Mouse (Mus musculus) kidney, adult 9 months (tissue): ENCODE data around the gene Btg4.
A peak's percentile ranks its signal among the peaks of the same experiment; 100 is the strongest.

Experiments
- DNase-seq: peaks from one replicate; pipeline ENCODE4 v3.0.0; 2022

Gene Btg4

DNA sequence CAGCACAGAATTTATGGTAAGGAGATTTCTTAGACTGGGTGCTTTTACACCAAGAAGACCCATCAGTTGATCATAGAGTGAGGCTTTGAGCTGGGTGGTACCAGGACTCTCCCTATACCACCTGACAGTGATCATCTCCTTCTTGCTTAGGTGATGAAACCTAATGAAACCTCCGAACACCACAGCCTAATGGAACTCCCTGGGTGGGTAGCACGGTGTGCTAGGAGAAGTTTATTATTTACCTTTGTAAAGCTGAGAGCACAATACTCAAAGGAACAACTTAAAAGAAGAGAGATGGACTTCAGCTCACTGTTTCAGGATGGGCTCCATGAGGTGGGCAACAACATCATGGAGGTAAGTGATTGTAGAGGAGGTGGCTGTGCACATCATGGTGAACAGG is at the start of gene Btg4:
TSS of gene Btg4 (plus strand) at position 301 of the 400 bp plus-strand sequence.
- no peak for DNase-seq

DNA sequence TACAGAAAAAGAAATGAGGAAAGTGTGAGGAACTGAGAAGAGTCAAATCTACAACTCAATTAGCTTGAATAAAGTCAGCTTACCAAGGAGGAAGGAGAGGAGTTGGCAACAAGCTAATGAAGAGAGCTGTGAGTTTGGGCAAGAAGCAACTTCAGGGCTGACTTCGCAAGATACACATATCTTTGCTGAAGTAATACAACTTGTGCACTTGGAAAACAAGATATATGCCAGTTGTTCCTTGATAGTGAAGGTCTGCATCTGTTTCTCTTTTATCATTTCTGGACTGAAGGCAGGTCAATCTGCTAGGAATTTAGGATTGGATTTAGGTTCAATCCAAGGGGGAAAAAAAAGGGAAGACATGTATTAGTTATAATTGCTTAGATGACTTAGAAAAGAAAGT is 47.1 kb upstream of the Btg4 start:
- no peak for DNase-seq

DNA sequence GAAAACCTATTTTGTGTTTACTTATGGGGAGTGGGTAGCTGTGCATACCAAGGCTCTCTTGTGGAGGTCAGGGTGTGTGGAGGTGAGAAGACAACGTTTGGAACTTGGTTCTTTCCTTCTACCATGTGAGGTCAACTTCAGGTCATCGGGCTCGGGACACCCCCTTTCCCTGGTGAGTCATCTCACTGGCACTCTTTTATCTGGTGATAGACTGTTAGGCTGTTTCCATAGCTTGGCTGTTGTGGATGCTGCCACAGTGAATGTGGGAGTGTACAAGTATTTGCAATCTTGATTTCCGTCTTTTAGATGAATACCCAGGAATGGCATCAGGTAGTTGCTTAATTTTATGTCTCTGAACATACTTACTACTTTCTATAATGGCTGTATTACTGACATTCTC is 45.0 kb upstream of the Btg4 start:
- no peak for DNase-seq

DNA sequence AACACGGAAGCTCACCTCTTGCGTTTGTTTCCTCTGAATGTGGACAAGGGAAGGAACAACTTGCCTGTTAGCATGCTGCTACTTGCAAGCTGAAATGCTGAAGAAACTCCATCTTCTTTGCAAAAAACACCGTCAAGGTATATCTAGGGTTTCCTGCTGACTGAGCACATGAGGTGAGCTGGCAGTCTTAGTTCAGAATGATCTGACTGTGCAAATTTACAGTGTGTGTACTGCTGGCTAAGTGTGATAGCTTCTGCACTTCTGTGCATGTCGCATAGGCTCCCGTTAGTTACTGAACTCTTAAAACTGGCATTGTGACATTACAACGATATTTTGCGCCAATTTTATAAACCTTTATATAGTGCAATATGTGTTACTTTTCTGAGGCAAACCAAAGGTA is 41.0 kb upstream of the Btg4 start:
- DNase-seq: no peak

DNA sequence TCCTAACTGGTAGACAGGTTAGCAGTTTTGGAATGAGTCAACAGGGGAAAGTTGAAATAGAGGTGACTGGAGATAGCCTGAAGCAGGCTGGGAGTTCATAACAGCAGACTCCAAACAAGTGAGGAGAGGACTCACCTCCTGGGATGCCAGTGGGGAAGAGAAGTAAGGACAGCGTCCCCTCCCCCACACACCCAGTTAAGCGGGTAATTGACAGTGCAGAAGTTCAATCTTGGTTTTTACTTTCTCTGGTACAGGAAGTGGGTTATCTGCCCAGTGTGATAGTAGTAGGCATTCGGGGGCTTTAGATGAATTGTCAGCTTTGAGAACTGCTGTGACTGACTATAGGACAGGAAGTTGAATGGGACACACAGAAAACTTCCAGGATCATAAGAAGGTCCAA is 40.4 kb upstream of the Btg4 start:
- no peak for DNase-seq

DNA sequence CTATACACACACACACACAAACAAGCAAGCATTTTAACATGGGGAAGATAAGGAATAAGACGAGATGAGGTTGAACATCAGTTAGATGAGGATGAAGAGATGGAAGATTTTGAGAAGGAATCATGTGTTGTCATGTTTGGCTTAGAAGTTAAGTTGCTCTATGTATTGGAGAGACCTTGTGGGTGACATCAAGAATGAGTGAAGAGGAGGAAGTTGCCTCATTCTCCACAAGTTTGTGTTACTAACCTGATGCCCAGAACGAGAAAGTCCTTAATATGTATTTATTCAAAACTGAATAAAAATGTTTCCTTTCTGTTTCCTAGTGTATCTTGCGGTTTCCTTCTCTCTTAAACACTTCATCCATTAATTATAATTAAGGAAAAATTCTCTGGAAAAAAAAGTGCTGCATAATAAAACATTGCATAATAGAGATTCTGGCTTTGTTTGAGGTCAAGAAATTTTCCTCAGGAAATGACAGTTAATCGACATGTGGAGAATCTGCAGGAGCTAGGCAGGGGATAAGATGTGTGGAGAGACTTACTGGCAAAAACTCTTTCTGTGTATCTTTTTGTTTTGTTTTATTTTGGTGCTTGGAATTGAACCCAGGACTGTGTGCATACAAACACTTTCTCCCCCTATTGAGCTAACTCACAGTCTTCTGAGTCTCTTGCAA is 39.4 kb upstream of the Btg4 start:
- DNase-seq: no peak

DNA sequence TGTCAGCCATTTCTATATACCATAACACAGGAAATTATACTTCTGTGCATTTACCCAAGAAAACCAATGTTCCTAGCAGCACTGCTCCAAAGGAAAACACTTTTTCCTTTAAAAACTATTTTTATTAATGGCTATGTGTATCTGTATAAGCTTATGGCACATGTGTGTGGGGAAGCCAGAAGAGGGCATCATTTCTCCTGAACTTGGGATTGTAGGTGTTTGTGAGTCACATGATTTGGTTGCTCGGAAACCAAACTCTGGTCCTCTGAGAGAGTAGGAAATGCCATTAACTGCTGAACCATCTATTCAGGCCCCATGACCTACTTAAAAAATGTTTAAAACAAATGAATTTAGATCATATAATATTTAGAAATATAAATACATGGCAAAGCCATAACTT is 33.7 kb upstream of the Btg4 start:
- DNase-seq: no peak

DNA sequence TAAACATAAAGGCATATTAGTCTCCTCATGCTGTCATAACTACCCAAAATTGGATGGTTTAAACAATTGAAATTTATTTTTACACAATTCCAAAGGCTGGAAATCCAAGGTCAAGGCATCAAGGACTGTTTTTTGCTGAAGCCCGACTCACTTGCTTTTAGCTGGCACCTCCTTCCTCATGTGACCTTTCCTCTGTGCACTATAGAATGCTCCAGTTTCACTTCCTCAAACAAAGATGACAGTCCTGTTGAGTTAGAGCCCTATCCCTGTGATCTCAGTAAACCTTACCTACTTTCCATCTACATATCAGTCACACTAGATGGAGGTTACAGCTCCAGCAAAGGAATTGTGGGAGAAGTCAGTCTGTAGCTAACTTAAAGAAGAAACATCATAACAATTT is 30.6 kb upstream of the Btg4 start:
- DNase-seq: no peak

DNA sequence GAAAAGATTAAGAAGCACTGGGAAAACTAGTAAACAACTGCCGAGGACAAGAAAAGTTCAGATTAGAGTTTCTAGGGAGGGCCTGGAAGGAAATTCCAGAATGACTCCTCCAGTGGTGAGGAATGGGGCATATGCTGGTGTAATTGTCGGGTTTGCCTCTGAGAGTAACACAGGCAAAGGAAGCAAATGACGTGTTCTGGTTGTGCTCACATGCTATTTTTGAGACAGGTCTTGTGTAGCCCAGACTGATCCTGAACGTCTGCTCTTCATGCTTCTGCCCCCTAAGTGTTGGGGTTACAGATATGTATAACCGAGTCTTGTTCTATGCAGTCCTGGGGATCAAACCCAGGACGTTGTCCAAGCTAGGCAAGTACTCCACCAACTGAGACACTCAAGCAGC is 29.1 kb upstream of the Btg4 start:
- DNase-seq: no peak

DNA sequence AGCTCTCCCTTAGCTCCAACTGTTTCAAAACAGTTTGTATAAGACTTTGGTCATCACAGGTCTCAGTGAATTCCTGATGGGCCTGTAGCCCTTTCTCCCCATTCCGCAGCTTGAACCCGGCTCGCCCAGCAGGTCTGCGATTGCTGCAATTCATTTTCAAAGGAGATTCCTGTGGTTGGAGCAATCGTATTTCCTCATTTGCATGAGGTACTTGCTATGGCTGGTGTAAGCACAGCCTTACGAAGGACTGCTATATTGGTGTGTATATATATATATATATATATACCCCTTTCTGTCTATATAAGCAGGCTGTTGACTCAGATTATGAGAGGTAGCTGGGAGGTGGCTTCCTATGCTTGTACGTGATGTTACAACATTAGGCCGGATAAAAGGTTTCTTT is 28.4 kb upstream of the Btg4 start:
- DNase-seq: no peak

DNA sequence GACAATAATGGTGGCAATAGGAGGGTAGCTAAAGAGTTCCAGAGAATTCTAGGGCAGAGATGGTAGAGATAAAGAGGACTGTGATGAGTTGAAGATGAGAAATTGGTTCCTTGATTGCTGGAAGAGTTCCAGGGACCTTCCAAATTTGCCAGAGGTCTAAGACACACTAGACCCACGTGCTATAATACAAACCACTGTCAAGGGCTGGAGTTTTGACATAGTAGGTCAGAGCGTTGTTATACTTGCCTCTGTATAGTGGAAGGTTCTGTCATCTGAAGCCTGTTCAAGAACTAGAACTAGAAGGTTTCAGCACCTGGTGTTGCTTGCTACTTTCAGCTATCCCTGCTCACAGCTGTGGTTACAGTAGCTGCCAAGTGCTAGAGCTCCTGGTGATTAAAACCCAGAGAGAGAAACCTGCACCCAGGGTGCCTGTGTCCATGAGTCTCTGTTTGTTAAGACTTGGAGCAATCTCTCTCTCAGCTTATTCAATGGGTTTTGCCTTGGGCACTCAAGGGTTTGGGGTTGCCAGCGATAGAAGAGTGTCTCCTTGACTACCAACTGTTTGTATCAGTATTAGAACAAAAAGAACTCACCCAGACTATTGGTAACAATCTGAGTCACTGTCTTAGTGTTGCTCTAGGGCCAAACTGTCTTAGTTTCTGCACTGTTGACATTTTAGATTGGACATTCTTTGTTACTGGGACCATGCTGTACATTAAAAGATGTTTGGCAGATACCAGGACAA is 27.7 kb upstream of the Btg4 start:
- DNase-seq: no peak

DNA sequence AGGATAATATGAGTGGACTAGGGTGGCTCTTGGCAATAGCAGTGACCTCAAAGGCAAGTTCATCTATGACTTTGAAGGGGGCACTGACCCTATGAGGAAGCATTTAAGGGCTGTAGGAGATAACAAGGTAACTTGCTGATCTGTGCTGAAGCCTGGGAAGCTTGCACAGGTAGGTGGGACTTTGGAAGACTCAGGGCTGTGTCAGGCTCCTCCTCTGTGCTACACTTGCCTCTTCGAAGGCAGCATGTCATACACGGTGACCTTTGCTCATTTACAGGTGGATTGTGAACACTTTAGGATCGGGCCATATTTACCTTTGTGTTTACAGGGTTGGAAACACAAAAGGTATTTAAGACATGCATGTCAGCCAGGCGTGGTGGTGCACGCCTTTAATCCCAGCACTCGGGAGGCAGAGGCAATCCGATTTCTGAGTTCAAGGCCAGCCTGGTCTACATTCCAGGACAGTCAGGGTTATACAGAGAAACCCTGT is 19.2 kb upstream of the Btg4 start:
- no peak for DNase-seq

DNA sequence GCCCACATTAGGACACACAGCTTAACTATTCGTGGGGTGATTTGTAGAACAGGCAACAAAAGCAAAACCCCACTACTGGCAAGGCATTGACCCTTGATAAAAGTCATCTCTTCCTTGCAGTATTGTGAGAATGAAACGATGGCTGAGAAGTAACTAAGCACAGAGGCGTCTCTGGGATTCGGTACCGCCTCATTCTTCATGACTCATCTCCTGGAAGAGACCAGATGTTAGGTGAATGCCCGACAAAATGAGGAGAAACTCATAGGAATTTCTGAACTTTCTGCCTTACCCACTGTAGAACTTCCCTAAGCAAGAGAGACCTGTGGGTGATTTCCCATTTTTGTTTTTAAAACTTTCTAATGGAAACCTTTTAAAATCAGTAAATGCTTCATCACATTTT is 18.6 kb upstream of the Btg4 start:
- no peak for DNase-seq

DNA sequence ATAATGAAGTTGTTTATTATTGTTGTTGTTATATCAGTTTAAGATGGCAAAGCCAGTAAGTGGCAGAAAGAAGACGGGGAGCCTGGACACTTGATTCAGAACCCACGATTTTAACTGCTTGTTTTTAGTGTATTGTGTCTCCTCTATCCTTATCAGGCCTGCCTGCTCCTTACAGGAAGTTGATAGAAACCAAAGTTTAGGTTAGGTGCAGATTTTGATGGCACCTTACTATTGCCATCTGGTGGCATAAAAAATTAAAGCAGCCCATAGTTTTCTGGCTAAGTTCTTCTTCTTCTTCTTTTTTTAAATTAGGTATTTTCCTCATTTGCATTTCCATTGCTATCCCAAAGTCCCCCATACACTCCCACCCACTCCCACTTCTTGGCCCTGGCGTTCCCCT is 8.5 kb upstream of the Btg4 start:
- peak; percentile 28 for DNase-seq

DNA sequence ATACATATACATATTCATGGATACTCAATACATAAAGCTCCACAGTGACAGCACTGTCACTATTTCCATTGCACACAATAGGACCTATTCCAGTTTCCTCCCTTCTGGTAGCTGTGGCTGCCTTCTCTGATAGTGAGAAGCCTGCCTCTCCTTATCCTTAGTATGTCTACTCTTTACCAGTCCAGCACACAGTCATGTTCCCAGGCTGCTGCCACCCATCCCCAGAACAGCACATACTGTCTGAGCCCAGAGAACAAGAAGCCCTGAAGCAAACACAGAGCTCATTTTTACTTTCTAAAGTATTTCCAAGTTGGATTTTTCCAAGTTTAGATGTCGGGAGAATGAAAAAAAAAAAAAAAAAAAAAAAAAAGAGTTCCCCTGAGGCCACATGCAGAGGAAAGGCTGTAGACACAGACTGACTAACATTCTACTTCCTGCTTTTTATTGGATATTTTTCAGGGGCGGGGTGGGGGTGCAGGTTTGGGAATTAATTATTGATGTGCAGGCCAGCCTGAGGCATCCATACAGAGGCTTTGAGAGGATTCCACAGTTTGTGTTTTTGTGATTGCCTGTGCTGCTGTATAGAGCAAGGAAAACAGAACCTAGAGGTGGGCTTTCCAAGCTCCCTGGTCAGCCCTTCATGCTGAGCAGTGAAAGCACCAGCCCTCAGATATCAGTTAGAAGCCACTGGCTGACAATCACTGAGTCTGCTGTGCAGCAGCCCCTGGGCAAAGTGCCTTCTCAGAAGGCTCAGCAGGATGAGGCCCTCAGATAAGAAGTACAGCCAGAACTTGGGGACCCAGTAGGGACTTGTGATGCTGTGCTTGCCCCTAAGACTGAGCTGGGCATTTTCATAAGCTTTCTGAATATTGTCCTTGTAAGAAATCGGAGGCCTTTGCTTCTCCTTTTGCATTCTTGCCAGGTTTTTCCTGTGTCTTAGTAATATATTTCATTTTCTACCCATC is 4.1 kb upstream of the Btg4 start:
- peak; percentile 6 for DNase-seq

DNA sequence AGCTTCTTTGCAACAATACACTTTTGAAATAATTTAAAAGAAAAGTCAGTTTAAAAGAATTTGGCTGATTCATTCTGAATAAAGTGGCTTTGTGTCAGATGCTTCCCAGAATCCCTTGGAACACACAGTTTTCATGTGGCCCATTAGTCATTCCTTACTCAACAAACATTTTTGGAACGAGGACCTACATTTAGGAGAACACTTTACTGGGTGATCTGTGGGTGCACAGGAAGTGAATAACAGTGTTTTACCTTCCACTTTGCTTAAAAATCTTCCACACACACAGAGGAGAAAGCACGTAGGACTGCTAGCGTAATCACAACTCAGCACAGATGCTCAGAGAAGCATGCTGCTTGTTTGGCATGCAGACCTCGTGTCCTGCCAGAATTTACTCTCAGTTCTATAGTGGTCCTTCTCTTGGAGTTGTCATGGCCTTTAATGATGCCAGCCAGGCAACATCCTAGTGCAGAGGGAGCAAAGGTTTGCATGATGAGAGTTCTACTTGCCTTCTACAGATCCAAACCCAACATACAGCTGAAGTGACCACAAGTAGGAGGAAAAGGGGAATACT is 1.7 kb upstream of the Btg4 start:
- DNase-seq: no peak

DNA sequence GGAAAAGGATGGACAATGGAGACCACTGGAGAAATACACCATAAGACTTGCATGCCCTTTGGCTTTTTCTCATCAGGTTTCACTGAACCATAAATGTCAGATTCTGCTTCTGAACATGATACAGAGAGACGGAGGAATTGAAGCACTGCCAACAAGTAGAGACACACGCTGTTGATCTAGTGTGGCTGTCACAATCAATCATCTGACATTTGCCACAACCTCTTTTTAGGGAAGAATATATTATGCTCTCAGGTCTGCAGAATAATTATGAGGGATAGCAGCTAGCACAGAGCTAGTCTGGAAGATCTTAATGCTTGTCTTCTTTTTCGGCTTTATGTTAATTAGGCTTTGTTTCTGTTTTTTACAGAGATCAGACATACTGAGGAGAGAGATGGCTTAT is 7.5 kb downstream of the Btg4 start:
- no peak for DNase-seq

DNA sequence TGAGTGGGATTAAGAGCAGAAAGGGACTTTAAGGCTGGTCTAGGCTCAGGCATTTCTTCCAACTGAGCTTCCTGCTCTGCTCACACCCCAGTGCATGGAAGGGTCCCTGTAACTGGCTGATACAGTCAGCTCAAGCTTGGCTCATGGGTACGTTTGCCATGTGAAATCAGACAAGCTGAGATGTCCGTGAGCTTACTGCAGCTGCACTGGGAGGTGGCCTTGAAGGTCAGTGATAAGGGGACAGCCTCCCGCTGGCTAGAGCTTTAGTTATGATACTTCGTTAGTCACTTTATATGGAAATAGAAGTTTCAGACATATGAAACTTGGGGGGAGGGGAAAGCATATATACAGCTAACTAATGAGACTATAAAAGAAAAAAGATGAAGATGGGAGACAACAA is 10.1 kb downstream of the Btg4 start:
- no peak for DNase-seq

DNA sequence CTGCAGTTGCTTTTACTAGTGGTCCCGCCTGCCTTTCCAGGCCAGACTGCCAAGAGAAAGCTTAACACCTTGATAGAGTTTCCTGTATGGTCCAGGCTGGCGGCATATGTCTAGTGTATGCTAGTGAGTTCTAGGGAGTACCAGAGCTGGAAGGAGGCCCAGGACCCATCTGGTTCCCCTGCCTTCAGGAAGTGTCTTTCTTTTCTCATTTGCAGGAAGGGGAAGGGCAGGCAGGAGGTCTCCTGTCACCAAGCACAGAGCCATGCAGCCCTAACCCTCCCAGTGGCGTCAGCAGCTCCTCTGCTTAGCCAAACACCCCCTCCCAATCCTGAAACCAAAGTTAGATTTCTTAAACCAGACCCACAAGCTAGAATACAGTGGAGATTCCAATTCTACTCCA is 15.1 kb downstream of the Btg4 start:
- DNase-seq: peak; percentile 23

DNA sequence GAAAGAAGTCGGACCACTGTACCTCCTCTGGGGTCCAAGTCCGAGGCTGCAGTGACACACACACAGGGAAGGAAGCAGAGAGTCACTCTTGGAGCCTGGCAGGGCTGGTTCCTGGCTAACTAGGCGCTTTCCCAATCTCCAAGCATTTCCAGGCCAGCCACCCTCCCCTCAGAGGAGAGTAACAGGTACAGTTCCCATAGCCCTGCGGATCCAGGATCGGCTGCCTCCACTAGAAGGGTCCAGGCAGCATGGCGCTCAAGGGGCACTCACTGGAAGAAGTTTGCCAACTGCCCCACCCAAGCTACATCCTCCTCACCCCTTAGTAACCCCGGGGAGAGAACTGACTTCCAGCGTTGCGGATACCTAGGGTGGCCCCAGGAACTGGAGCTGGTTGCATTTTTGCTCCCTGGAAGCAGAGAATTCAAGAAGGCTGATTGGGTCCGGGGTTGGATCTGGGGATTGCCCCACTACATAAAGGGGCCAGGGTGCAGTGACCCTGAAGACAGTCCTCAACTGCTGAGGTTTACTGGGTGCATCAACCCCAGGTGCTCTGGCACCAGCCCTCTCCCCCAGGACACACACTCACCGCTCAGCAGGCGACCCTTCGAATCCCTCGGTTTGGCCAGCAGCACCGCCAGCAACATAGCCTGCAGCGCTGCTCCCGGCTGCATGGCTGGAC is 15.7 kb downstream of the Btg4 start:
- DNase-seq: peak; percentile 3

DNA sequence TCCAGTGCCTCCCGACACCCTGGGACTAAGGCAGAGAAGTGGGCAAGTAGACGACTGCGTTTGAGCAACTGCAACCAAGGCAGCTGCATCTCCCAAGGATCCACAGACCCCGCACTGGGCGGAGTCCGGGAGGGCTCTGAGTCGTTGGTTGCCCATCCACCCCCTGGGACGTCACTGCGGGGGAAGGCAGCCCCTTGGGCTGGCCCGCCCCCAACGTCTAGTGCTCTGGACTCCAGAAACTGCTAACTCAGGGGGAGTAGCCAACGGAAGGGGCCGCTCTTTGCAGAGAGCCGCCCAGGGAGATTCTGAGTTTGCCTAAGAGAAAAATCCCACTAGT is 16.2 kb downstream of the Btg4 start, which contains the start of gene Layn:
TSS of gene Layn (minus strand) at position 116 of the 337 bp plus-strand sequence.
- DNase-seq: peak; percentile 76

DNA sequence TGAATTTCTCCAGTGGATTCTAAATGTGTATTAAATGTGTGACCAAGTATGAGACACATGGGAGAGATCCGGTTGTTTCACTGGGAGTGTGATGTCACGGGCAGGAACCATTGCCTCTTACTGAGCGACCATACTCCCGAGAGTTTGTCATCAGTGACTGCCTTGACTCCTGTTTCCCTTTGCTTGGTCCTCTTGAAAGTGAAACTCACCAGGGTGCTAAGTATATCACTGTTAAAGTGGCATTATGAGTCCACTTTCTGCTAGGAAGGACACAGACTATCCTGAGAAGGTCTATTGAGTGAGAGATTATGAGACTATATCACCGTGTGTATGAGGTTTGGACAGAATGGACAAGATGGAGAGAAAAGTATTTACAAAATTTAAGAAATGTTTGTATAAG is 20.9 kb downstream of the Btg4 start:
- DNase-seq: no peak

DNA sequence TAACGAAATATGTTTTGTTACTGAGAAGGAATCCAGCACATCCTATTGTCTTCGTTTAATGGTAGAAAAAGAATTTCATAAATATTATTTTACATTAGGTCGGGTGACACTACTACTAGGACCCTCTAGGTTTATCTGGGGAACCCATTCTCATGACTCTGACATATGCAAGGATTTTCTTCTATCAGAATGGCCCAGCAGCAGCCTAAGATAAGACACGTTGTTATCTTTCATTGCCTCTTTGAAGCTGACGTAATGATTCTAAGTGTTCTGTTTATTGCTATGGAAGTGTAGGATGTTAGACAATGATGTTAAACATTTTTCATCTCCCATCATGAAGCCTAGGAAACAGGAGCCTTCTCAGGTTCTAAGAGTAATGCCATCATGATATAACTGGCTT is 33.0 kb downstream of the Btg4 start:
- no peak for DNase-seq
